Mouse (Mus musculus) CD4-positive, CD25-positive, alpha-beta regulatory T cell, adult 2 months (primary cell): ENCODE measurements around the gene Gimap1.

Experiments used
- DNase-seq: peaks from one replicate; pipeline ENCODE4 v3.0.0-alpha.2; 2012; ENCODE audit warnings: low read depth, low spot score

The Gimap1 gene

GRCm38 (mm10) chr6:48738961-48739779, at the start of gene Gimap1:
Gimap1 (plus strand) TSS chr6:48739054.
- peak; percentile 82 for DNase-seq

- DNase-seq, result peak; percentile 52
Observed at GRCm38 (mm10) chr6:48689320-48689719, 49.5 kb upstream of the Gimap1 start.

- DNase-seq, result peak; percentile 39
Observed at GRCm38 (mm10) chr6:48692962-48693361, 45.9 kb upstream of the Gimap1 start.

- peak; percentile 52 for DNase-seq
Observed at GRCm38 (mm10) chr6:48696830-48697554, 41.9 kb upstream of the Gimap1 start.

GRCm38 (mm10) chr6:48697555-48697930, 41.3 kb upstream of the Gimap1 start:
- no peak for DNase-seq

- no peak for DNase-seq
Observed at GRCm38 (mm10) chr6:48698066-48698856, 40.6 kb upstream of the Gimap1 start.

GRCm38 (mm10) chr6:48698888-48699287, 40.0 kb upstream of the Gimap1 start:
- DNase-seq, result no peak

- DNase-seq, result peak; percentile 67
Observed at GRCm38 (mm10) chr6:48700251-48701075, 38.4 kb upstream of the Gimap1 start.

- peak; percentile 33 for DNase-seq
Observed at GRCm38 (mm10) chr6:48702146-48702545, 36.7 kb upstream of the Gimap1 start.

- DNase-seq, result peak; percentile 45
Observed at GRCm38 (mm10) chr6:48702601-48703000, 36.3 kb upstream of the Gimap1 start.

GRCm38 (mm10) chr6:48704146-48704545, 34.7 kb upstream of the Gimap1 start:
- no peak for DNase-seq

- DNase-seq, result peak; percentile 62
Observed at GRCm38 (mm10) chr6:48706130-48706529, 32.7 kb upstream of the Gimap1 start.

GRCm38 (mm10) chr6:48718455-48718854, 20.4 kb upstream of the Gimap1 start, which contains the start of the genes Gm28053 and Gimap7:
Gm28053 (plus strand) TSS chr6:48718607.
Gimap7 (plus strand) TSS chr6:48718621.
- peak; percentile 93 for DNase-seq

- no peak for DNase-seq
Observed at GRCm38 (mm10) chr6:48720326-48720725, 18.5 kb upstream of the Gimap1 start.

GRCm38 (mm10) chr6:48723468-48723867, 15.4 kb upstream of the Gimap1 start:
- peak; percentile 63 for DNase-seq

GRCm38 (mm10) chr6:48725476-48725875, 13.4 kb upstream of the Gimap1 start:
- DNase-seq, result peak; percentile 90

- peak; percentile 92 for DNase-seq
Observed at GRCm38 (mm10) chr6:48727761-48728160, 11.1 kb upstream of the Gimap1 start.

- DNase-seq, result peak; percentile 94
Observed at GRCm38 (mm10) chr6:48732864-48733304, 6.0 kb upstream of the Gimap1 start.

GRCm38 (mm10) chr6:48733660-48734059, 5.2 kb upstream of the Gimap1 start:
- peak; percentile 58 for DNase-seq

- peak; percentile 58 for DNase-seq
Observed at GRCm38 (mm10) chr6:48737053-48737452, 1.8 kb upstream of the Gimap1 start.

- no peak for DNase-seq
Observed at GRCm38 (mm10) chr6:48737688-48738087, 1.2 kb upstream of the Gimap1 start.
